Mouse (Mus musculus) yolk sac, embryonic 10.5 days (tissue): ENCODE measurements around the gene Cdk5rap3.

Experiments
- DNase-seq: peaks from one replicate; pipeline ENCODE4 v3.0.0-alpha.2; 2017; ENCODE audit warnings: low spot score

Gene Cdk5rap3

GRCm38 (mm10) chr11:96859635-96860034 is 56.7 kb downstream of the Cdk5rap3 start:
- no peak for DNase-seq

- no peak for DNase-seq
Measured at GRCm38 (mm10) chr11:96857446-96857845, 58.9 kb downstream of the Cdk5rap3 start.
